Mouse (Mus musculus): ENCODE measurements around the gene Vapb. TPM values are rescaled to one million over a fixed set of nuclear protein-coding genes. Genes with fewer than 3 reads are reported as not detected.

Vapb gene
- polyA plus RNA-seq, 1 experiment from 2014 or later: 20.7 TPM

DNA sequence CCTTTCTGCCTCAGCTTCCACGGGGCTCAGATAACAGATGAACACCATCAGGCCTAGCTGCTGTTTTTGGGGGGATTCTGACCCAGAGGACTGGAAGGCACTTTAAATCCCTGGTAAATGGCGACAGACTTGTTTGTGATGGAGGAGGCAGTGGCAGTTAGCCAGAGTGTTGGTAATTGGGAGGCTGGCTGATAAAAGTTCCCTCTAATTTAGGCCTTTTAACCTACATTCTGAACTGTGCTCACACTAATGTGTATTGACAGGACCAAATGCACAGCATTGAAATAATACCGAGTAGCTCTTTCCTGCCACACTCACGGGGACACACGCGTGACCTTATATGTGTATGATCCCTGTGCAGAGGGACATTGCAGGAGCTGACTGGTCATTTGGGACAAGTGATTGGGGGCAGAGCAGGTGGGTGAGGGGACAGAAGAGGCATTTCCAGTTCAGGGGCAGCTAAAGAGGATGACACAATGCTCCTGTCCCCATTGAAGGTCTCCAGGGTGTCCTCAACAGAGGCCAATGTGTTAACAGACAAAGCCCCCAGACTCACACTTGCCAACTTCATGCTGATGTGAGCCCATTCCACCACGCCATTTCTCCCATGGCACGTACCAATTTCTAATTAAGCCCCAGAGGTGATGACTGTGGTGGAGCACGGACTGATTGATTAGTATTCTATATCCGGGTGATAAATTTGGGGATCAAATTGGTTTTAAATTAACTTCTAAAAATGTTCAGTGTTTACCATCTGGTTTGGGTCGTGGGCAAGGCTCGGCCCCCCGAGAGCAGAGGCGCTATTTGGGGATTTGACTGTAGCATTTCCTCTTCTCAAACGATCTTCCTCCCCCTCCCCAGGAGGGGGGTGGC, 58.7 kb downstream of the Vapb start:
- Histone ChIP-seq H3K4me3 (ENCODE audit: low read length) (no peak overlapping the region), H3K9ac (ENCODE audit: low read length) (no peak overlapping the region), H3K27me3 (ENCODE audit: control insufficient read depth, insufficient read depth, low read length) (no peaks in the 10 kb centered on the region), H3K9me3 (replicated peaks; ENCODE audit: control insufficient read depth, low read length) (no peaks in the 10 kb centered on the region), H3K36me3 (ENCODE audit: control insufficient read depth, insufficient read depth) (no peaks in the 10 kb centered on the region), H3K27ac (ENCODE audit: low read length) (no peak overlapping the region), H3K4me1 (ENCODE audit: control insufficient read depth, insufficient read depth, low read length) (peaks cover under 1% of the 10 kb centered on the region; the same call in 1 of the 2 replicates), H3K4me2 (ENCODE audit: low read depth, low read length) (no peak overlapping the region)
- ATAC-seq (replicated peaks; ENCODE audit: extremely low read depth, insufficient read depth, low FRiP score): no peak
- WGBS: 70% methylated on average over 15 of the region's 15 CpGs

GRCm38 (mm10) chr2:173796674-173796963, 59.3 kb downstream of the Vapb start:
- Histone ChIP-seq H3K9me3 (replicated peaks; ENCODE audit: control insufficient read depth, low read length) (no peaks in the 10 kb centered on the region), H3K9ac (ENCODE audit: low read length) (no peak overlapping the region), H3K27ac (ENCODE audit: low read length) (no peak overlapping the region), H3K27me3 (ENCODE audit: control insufficient read depth, insufficient read depth, low read length) (no peaks in the 10 kb centered on the region), H3K4me3 (ENCODE audit: low read length) (no peak overlapping the region), H3K36me3 (ENCODE audit: control insufficient read depth, insufficient read depth) (no peaks in the 10 kb centered on the region), H3K4me2 (ENCODE audit: low read depth, low read length) (no peak overlapping the region), H3K4me1 (ENCODE audit: control insufficient read depth, insufficient read depth, low read length) (no peaks in the 10 kb centered on the region; the same call in none of the 2 replicates)
- no peak for ATAC-seq (replicated peaks; ENCODE audit: extremely low read depth, insufficient read depth, low FRiP score)
- WGBS: 72% methylated on average over 4 of the region's 4 CpGs

DNA sequence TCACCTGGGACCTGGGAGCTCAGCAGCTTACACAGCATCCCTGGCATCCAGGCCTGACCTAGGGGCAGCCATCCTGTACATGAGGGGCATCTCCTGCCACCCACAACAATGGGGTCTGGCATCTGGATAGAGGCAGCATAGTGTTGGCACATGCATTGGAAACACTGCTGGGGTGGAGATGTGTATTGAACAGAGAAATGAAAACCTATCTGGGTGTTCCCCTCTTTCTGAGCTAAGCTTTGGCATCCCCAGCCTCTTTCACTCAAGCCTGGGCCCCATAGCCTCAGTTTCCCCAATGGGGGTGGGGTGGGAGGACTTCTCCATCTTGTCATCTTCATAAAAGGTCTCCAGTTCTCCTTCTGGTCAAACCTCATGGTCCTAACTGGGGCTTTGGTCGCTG, 62.2 kb downstream of the Vapb start:
- 76% methylated on average over 1 of the region's 1 CpGs for WGBS
- H3K4me2 ChIP-seq (ENCODE audit: low read depth, low read length): no peak overlapping the region
- no peak overlapping the region for H3K9ac ChIP-seq (ENCODE audit: low read length)
- no peaks in the 10 kb centered on the region; the same call in none of the 2 replicates for H3K4me1 ChIP-seq (ENCODE audit: control insufficient read depth, insufficient read depth, low read length)
- no peaks in the 10 kb centered on the region for H3K36me3 ChIP-seq (ENCODE audit: control insufficient read depth, insufficient read depth)
- H3K27me3 ChIP-seq (ENCODE audit: control insufficient read depth, insufficient read depth, low read length): no peaks in the 10 kb centered on the region
- no peak overlapping the region for H3K4me3 ChIP-seq (ENCODE audit: low read length)
- H3K27ac ChIP-seq (ENCODE audit: low read length): no peak overlapping the region
- no peak for ATAC-seq (replicated peaks; ENCODE audit: extremely low read depth, insufficient read depth, low FRiP score)
- no peaks in the 10 kb centered on the region for H3K9me3 ChIP-seq (replicated peaks; ENCODE audit: control insufficient read depth, low read length)

- Histone ChIP-seq H3K4me1 (ENCODE audit: control insufficient read depth, insufficient read depth, low read length) (no peaks in the 10 kb centered on the region; the same call in none of the 2 replicates), H3K27ac (ENCODE audit: low read length) (no peak overlapping the region), H3K4me3 (ENCODE audit: low read length) (no peak overlapping the region), H3K27me3 (ENCODE audit: control insufficient read depth, insufficient read depth, low read length) (no peaks in the 10 kb centered on the region), H3K9ac (ENCODE audit: low read length) (no peak overlapping the region), H3K9me3 (replicated peaks; ENCODE audit: control insufficient read depth, low read length) (no peaks in the 10 kb centered on the region), H3K36me3 (ENCODE audit: control insufficient read depth, insufficient read depth) (no peaks in the 10 kb centered on the region), H3K4me2 (ENCODE audit: low read depth, low read length) (no peak overlapping the region)
- WGBS: 92% methylated on average over 9 of the region's 9 CpGs
- no peak for ATAC-seq (replicated peaks; ENCODE audit: extremely low read depth, insufficient read depth, low FRiP score)
These were observed 63.3 kb downstream of the Vapb start for GRCm38 (mm10) chr2:173800566-173800965.

- no peak overlapping the region for H3K27ac ChIP-seq (ENCODE audit: low read length)
- H3K9ac ChIP-seq (ENCODE audit: low read length): no peak overlapping the region
- 38% methylated on average over 11 of the region's 11 CpGs for WGBS
- no peak overlapping the region for H3K4me3 ChIP-seq (ENCODE audit: low read length)
- H3K4me2 ChIP-seq (ENCODE audit: low read depth, low read length): no peak overlapping the region
- peak; percentile 30; the same call in 1 of the 2 replicates for ATAC-seq (replicated peaks; ENCODE audit: extremely low read depth, insufficient read depth, low FRiP score)
- no peaks in the 10 kb centered on the region for H3K9me3 ChIP-seq (replicated peaks; ENCODE audit: control insufficient read depth, low read length)
- H3K27me3 ChIP-seq (ENCODE audit: control insufficient read depth, insufficient read depth, low read length): no peaks in the 10 kb centered on the region
- H3K36me3 ChIP-seq (ENCODE audit: control insufficient read depth, insufficient read depth): no peaks in the 10 kb centered on the region
- H3K4me1 ChIP-seq (ENCODE audit: control insufficient read depth, insufficient read depth, low read length): no peaks in the 10 kb centered on the region; the same call in none of the 2 replicates
These were observed 64.1 kb downstream of the Vapb start for GRCm38 (mm10) chr2:173801405-173801876.

- Histone ChIP-seq H3K4me1 (ENCODE audit: control insufficient read depth, insufficient read depth, low read length) (no peaks in the 10 kb centered on the region; the same call in none of the 2 replicates), H3K27ac (ENCODE audit: low read length) (no peak overlapping the region), H3K27me3 (ENCODE audit: control insufficient read depth, insufficient read depth, low read length) (no peaks in the 10 kb centered on the region), H3K4me3 (ENCODE audit: low read length) (no peak overlapping the region), H3K9me3 (replicated peaks; ENCODE audit: control insufficient read depth, low read length) (no peaks in the 10 kb centered on the region), H3K4me2 (ENCODE audit: low read depth, low read length) (no peak overlapping the region), H3K36me3 (ENCODE audit: control insufficient read depth, insufficient read depth) (no peaks in the 10 kb centered on the region), H3K9ac (ENCODE audit: low read length) (no peak overlapping the region)
- no peak for ATAC-seq (replicated peaks; ENCODE audit: extremely low read depth, insufficient read depth, low FRiP score)
- WGBS: 76% methylated on average over 4 of the region's 4 CpGs
These were observed 64.9 kb downstream of the Vapb start for GRCm38 (mm10) chr2:173802176-173802575.

DNA sequence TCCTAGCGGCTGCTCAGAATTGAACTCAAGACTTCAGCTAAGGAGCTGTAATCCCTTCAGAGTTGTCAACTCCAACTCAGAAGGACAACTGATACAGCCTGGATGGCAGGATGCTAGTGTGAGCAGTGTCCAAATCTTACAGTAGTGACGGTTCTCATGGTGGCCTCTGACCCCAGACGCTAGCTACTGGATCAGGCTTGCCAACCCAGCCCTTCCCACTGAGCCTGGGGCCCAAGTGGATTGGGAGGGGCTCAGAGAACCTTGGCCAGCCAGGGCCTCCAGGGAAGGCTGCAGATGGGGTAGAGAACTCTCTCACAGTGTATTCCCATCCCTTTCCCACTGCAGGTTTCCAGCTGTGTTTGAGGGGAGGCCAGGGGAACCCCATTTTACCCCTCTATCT, 65.6 kb downstream of the Vapb start:
- Histone ChIP-seq H3K4me3 (ENCODE audit: low read length) (no peak overlapping the region), H3K9ac (ENCODE audit: low read length) (no peak overlapping the region), H3K36me3 (ENCODE audit: control insufficient read depth, insufficient read depth) (no peaks in the 10 kb centered on the region), H3K9me3 (replicated peaks; ENCODE audit: control insufficient read depth, low read length) (no peaks in the 10 kb centered on the region), H3K27me3 (ENCODE audit: control insufficient read depth, insufficient read depth, low read length) (no peaks in the 10 kb centered on the region), H3K27ac (ENCODE audit: low read length) (no peak overlapping the region), H3K4me1 (ENCODE audit: control insufficient read depth, insufficient read depth, low read length) (no peaks in the 10 kb centered on the region; the same call in none of the 2 replicates), H3K4me2 (ENCODE audit: low read depth, low read length) (no peak overlapping the region)
- WGBS: 68% methylated on average over 3 of the region's 3 CpGs
- no peak for ATAC-seq (replicated peaks; ENCODE audit: extremely low read depth, insufficient read depth, low FRiP score)

- Histone ChIP-seq H3K4me1 (ENCODE audit: control insufficient read depth, insufficient read depth, low read length) (no peaks in the 10 kb centered on the region; the same call in none of the 2 replicates), H3K9ac (ENCODE audit: low read length) (no peak overlapping the region), H3K4me3 (ENCODE audit: low read length) (no peak overlapping the region), H3K9me3 (replicated peaks; ENCODE audit: control insufficient read depth, low read length) (no peaks in the 10 kb centered on the region), H3K4me2 (ENCODE audit: low read depth, low read length) (no peak overlapping the region), H3K36me3 (ENCODE audit: control insufficient read depth, insufficient read depth) (no peaks in the 10 kb centered on the region), H3K27me3 (ENCODE audit: control insufficient read depth, insufficient read depth, low read length) (no peaks in the 10 kb centered on the region), H3K27ac (ENCODE audit: low read length) (no peak overlapping the region)
- WGBS: 93% methylated on average over 11 of the region's 11 CpGs
- ATAC-seq (replicated peaks; ENCODE audit: extremely low read depth, insufficient read depth, low FRiP score): no peak
These were observed 66.5 kb downstream of the Vapb start for GRCm38 (mm10) chr2:173803827-173804226.

DNA sequence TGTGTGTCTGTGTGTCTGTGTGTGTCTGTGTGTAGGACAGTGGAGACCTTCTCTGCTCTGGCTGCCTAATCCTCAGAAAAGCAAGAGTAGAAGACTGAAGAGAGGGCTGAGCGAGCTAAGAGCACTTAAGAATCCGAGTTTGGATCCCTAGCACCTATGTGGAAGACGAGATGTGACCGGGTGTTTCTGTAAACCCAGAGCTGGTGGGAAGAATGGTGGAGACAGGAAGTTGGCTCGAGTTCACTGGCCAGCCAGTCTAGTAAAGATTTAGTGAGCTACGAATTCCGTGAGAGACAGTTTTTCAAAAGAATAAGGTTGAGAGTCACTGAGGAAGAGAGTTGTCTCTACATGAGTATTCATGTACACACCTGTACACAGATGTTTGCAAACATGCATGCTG, 69.3 kb downstream of the Vapb start:
- Histone ChIP-seq H3K27ac (ENCODE audit: low read length) (no peak overlapping the region), H3K9me3 (replicated peaks; ENCODE audit: control insufficient read depth, low read length) (no peaks in the 10 kb centered on the region), H3K27me3 (ENCODE audit: control insufficient read depth, insufficient read depth, low read length) (no peaks in the 10 kb centered on the region), H3K4me2 (ENCODE audit: low read depth, low read length) (no peak overlapping the region), H3K4me1 (ENCODE audit: control insufficient read depth, insufficient read depth, low read length) (no peaks in the 10 kb centered on the region; the same call in 1 of the 2 replicates), H3K9ac (ENCODE audit: low read length) (no peak overlapping the region), H3K4me3 (ENCODE audit: low read length) (no peak overlapping the region), H3K36me3 (ENCODE audit: control insufficient read depth, insufficient read depth) (no peaks in the 10 kb centered on the region)
- WGBS: 40% methylated on average over 7 of the region's 7 CpGs
- no peak for ATAC-seq (replicated peaks; ENCODE audit: extremely low read depth, insufficient read depth, low FRiP score)
